Mouse (Mus musculus): ENCODE results near the gene Cant1.

Gene Cant1

DNA sequence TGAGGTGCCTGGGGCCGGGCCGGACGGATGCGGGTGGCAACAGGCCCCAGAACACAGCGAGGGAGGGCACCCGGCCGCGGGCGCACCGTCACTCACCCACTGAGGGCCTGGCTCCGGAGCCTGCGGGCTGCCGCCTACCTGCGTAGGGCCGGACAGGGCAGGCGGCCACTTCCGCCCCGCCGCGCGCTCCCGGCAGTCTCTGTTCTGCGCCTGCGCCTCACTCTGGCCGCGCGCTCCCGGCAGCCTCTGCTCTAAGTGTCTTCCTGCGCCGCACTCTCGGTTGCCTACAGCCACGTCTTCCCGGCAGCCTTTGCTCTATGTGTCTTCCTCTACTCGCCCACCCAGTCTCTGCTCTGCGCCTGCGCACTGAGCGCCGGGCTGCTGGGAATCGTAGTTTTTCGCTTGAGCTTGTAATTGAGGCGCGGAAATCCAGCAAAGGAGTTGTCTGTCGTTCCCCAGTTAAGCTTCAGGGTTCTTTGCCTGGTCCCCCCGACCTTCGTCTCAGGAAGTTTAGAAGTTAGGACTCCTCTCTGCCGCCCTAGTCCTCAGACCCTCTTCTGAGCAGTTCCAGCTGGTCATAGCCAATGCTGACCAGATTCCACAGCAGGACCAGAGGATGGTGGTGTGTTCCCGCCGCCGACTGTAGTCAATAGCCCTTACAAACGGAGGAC lies at the start of gene Cant1:
TSS of gene Cant1 (minus strand) at position 253 of the 671 bp plus-strand sequence.
- peak; percentile 87 for DNase-seq (ENCODE audit: low spot score)

DNA sequence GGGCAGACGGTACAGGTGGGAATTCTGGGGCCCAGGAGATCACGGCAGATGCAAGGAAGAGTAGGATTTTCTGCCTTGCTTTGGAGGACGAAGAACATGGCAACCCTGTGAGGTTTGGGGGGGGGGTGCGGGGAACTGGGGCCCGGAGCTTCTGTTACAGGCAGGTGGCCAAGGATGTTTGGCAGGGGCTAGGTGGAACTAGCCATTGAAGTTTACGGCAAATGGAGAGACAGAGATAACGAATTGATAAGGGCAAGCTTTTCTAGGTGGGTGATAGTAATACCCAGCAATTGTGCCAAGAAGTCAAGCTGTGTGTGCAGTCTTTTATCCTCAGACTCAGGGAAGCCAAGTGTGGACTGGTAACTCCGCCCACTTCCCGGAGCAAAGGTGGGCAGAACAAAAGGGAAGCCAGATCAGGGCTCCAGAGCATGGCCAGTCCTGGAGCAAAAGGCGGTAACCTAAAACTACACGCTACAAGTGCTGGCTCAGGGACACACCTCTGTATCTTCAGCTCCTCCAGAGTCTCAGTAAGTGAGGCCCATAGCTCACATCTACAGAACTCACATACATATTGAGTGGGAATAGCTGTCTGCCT lies 48.7 kb upstream of the Cant1 start:
- DNase-seq (ENCODE audit: low spot score) = no peak

DNA sequence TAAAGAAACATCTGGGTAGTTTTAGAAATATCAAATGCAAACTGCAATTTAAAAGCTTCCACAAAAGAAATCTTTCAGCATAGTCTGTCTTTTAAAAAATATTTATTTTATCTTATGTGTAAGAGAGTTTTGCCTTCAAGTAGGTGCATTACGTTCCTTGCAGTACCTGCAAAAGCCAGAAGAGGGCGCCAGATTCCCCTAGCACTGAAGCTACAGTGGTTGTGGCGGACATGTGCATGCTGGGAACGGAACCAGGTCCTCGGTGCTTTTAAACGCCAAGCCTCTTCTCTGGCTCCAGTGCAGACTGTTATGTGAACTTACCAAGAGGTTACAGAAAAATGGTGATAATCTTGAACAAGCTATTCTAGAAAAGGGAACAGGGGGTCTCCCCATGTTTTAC lies 41.4 kb upstream of the Cant1 start:
- no peak for DNase-seq (ENCODE audit: low spot score)

DNA sequence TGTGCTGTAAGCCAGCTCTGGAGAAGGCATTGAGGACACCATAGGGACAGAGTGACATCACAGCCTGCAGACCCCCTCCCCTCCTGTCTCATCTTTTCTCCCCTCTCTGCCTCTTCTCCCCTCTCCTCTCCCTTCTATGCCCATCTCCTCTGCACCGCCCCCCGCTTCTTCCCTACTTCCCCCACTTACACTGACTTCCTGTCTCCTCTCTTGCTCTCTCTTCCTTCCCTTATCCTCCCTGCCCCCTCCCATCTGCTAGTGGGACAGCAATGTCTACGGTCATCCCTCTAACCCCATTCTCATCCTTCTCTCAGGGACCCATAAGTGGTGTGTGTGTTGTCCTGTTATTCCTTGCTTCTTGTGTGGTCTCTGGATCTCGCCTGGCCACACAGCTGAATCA lies 40.6 kb upstream of the Cant1 start:
- no peak for DNase-seq (ENCODE audit: low spot score)

DNA sequence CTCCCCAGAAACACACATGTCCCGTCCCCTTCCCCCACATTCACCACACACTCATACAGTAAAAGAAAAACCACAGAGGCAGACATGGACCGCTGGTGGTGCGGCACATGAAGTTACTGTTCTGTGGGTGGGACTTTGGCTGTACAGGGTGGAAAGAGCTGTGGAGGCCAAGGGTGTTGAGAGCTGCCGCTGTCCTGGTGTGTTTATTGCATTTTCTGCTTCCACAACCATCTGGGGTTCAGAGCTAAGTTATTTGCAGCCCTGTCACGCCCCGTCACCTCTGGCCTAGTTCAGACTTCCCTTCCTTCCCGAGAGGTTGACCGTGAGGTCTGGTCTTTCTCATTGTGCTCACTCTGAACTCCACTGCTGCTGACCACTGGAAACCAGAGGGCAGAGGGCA lies 40.2 kb upstream of the Cant1 start:
- DNase-seq (ENCODE audit: low spot score) = no peak

DNA sequence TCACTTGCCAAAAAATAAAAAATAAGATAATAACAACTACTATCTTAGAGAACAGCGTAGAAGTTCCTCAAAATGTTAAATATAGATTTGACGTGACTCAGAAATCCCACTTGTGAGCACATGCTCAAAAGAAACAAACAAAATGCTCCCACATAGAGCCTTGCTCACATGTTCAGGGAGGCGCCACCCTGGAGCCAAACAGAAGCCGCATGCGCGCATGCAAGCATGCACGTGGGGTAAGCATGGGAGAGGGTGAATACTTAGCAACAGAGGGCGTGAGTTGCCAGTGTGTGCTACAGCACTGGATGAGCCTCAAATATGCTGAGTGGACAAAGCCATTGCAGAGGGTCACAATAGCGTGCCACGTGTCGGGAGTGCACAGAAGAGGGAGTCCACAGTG lies 38.1 kb upstream of the Cant1 start:
- DNase-seq (ENCODE audit: low spot score) = no peak

DNA sequence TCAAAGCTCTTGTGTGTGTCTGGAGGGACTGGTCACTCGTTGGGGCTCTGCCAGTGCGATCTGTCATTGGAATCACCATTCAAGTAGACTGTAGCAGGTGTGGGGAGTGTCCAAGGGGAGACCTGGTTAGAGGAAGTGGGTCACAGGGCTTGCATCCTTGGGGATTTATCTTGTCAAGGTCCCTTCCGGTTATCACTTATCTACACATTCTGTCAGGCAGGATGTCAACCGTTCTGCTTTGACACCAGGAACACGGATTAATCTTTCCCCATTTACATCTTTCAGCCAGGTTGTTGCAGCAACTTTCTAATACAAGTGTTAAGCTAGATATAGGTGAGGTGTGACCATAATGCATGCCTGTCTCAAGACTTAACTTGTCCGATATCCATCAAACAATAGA lies 36.9 kb upstream of the Cant1 start:
- no peak for DNase-seq (ENCODE audit: low spot score)

DNA sequence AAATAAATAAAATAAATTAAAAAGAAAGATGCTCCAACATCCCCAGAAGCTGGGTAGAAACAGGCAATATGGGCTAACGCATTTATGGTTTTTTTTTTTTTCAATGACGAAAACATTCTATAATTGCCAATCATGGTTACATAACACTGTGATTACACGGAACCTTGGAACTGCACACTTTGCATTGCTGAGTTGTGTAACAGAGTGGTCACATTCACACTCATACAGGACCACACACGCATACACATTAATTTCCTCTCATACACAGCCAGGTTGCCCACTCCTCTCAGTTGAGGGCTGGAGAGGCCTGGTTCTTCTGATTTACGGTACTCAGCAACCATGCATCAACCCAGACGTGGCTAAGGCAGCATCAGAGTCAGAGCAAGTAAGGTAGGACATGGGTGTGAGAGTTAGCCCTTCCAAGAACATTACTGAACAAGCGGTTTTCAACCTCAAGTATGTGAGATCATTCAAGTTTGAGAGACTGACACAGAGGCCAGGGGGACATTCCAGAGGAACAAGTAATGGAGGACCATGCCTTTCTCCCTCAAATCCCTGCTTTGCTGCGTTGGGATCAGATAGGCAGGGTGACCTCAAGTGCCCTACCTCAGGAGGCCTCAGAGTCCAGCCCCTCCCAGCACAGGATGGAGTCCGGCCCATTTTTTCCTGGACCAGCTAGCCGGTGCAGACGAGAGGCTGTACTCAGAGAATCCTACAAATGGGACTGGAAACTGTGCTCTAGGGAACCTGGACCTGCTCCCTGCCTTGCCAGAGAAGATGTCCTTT lies 35.2 kb upstream of the Cant1 start:
- no peak for DNase-seq (ENCODE audit: low spot score)

DNA sequence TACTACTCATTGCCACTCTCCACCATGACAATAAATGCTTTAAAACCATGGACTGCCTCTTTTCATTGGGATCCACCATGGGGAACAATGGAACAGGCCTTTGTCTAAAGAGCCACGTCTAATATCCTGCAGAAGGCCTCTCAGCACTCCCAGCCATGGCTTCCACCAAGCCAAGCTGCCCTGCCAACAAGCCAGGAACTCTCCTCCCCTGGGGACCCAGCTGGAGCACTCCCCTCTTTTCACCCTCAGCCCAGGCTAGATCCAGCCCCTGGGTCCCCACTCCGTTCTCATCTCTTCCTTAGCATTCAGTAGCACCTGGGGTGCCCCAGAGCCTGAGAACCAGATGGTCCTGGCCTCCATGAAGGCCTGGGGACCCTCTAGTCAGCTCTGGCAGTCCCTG lies 34.1 kb upstream of the Cant1 start:
- no peak for DNase-seq (ENCODE audit: low spot score)

DNA sequence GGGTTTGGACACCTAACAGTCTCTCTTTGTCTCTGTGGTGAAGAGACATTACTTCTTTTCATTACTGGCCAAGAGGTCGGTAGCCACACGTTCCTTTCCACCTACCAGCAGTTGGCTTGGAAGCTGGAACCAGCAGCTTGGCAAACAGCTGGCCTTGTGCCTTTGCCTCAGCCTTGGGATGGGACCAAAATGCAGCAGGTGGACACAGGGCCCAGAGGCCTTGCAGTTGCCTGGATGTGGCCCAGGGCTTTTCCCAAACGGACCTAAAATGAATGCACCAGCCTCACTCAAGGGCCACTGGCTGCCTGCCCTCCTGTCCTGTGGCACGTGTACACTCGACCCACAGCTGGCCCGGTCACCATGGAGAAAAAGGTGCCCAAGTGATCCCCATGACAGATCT lies 32.3 kb upstream of the Cant1 start:
- DNase-seq (ENCODE audit: low spot score) = no peak

DNA sequence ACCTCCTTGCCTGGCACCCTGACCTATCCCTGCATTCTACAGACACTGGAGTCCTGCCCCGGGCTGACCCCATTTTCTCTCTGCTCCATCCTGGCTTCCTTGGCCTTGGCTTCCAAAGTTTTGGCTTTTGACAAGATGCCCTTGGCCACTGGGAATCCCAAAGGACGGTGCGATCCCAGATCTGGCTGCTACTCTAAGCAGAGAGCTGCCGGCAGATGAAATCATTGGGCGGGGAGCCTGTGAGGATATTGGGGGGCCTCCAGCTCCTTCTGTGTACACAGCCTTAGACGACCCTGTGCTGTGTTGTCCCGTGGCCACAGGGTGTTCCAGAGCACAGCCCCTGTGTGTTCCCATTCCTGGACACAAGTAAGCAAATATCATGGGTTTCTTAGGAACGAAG lies 29.5 kb upstream of the Cant1 start:
- DNase-seq (ENCODE audit: low spot score) = no peak

DNA sequence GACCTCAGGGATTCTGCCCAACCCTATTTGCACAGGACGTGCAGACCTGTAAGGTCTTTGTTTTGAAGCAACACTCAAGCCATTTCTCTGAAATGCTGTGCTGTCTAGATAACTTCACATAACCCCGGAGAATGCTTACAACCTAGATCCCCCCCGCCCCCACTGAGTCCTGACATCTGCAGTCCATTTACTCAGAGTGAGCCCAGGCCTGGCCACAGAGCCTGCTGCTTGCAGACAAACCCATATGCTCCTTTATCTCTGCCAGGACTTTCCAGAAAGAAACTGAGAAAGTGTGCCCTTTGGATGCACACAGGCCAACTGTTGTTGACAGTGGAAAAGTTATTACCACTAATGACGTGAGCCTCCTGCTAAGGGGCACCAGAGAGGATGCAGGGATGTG lies 28.5 kb upstream of the Cant1 start:
- DNase-seq (ENCODE audit: low spot score) = no peak

DNA sequence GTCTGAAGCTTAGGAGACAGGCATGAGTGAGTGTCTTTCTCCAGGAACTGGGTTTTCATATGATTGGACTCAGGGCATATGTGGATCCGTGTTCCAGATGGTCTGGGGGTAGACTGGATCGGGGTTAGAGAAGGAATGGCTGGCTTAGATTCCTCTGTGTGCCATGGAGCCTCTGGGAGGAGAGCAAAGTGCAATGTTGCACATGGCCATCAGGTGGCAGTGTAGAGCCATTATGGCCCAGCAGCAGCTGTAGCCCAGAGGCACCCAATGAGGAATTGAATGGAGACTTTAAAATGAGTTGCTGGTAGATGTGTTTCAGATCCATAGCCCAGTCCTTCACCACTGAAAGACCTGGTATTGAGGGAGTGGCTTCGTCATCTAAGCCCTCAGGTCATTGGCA lies 27.0 kb upstream of the Cant1 start:
- no peak for DNase-seq (ENCODE audit: low spot score)

DNA sequence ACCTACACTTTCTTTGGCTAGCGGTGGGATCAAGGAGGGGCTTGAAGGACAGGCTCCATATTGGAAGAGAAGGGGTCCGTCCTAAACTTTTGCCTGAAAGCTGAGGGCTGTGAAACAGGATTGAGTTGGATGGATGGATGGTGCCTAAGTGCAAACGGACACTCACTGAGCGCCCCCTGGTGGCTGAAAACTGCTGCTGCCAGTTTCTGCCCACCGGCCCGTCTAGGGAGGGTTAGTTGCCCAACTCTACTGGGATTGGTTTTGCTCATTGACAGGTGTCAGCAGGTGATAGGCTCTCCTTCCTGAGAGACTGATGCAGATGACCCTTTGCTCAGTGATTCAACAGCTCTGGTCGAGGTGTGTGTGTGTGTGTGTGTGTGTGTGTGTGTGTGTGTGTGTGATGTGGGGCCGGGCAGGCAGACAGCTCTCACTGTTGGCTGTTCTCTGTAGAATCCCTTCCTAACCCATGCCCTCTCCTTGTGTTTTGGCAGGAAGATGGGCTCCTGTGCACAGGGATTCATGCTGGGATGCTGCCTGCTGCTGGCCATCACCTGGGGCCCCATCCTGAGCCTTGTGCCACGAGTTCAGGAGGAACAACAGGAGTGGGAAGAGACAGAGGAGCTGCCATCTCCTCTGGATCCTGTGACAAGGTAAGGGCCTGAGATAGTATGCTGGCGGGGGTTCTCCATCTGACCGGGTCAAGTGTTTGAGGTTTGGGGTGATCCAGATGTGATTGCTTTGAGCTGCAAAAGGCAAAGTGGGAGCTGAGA lies 24.5 kb upstream of the Cant1 start:
- peak; percentile 69 for DNase-seq (ENCODE audit: low spot score)

DNA sequence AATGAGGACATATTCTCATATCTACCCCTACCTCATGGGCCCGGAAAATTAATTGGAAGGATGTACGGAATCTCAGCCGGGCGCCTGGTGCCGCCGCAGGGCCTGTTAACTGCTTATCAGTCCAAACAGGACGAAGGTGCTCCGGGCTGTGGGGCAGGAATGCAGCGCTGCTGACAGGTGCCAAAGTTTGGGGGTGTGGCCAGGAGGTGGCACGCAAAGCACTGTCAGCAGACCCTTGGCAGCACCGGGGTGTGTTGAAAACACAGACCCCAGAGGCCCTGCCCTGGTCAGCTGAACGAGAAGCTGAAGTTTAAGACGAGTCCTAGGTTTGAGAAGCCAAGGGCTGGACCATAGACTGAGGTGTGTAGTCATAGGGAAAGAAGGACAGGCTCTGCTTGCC lies 23.8 kb upstream of the Cant1 start:
- DNase-seq (ENCODE audit: low spot score) = no peak

DNA sequence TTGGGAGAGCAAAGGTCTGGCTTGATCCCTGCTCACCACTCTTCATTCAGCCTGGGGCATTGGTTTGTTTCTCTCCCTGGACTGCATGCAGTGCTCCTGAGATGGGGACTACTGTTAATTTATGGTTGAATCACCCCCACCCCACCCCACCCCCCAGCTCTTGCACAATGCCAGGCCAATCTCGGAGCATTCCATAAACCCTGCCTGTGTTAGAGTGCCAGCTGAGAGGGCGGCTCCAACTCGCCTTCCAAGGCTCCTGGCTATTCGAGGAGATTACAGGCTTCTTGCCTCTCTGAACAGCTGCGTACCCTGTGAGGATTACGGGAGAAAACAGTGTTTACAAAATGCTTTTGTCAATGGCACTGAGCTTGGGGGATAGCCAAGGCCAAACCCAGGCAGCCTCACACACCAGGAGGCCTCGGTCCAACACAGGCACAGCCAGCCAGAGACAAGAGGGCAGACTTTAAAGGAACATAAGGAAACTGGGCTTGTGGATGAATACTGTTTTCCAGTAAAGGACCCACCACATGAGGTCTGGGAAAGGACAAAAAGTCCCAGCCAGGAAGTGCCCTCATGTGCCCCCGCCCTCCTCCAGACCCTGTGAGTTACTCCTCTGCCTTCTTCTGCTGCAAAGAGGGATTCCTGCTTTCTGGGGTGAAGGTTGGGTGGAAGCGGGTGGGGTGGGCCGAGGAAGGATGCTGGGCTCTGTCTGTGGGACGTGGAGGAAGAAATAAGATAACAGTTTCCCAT lies 20.0 kb upstream of the Cant1 start:
- DNase-seq (ENCODE audit: low spot score) = no peak

DNA sequence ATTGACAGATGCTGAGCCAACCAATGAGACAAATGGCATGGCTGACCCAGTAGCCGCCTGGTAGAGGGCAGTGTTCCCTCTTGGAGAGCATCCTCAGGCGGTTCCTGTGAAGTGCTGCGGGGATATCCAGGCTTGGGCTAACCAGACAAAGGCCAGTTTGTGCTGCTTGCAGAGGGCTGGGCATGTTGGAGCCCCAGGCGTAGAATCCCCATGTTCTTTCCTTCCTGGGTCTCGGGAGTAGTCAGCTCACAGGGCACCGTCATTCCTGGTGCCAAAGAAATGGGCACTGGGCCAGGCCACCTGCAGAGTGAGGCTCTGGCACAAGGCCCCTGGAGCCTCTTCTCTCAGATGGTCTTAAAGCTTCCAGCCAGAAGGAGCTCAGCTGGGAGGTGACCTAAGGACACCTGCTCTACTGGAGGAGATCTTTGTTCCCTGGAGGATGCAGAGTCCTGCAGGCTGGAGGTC lies 17.6 kb upstream of the Cant1 start:
- no peak for DNase-seq (ENCODE audit: low spot score)

DNA sequence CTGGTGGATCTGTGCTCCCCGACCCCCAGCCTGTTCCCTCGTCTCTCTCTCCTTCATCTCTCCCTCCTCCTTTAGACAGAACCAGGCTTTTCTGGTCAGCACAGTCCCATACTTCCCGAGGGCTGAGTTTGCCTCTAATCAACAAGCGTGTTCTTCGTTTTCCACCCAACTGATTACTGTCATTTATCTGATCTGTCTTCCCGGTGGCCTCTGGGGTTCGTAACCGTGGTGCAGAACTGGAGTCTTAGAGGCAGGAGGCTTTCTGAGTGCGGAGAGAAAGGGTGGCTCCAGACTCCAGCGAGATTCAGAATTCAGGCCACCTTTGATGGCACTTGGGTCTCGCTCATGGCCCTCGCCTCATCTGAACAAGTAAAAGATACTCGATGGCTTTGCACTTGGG lies 15.2 kb upstream of the Cant1 start:
- no peak for DNase-seq (ENCODE audit: low spot score)

DNA sequence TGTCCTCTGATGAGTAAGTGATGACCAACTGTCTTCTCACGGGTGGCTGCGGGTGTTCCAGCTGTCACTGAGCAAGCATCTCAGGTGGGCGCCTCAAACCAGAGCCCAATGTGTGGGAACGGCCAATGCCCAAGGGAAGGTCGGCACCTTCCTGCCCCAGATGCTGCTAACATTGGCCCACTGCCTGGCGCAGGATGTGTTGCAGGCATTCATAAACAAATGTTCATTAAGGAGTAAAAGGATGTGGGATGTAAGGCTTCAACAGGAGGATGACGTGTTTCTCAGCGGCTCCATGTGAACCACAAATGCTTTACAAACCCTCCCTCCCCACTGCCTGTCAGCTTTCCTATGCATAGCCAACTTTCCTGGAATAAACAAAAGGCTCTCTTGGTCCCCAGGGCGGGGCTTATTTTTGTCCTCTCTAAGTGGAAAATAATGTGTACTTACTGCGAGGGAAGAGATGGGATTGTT lies 14.5 kb upstream of the Cant1 start:
- DNase-seq (ENCODE audit: low spot score) = no peak

DNA sequence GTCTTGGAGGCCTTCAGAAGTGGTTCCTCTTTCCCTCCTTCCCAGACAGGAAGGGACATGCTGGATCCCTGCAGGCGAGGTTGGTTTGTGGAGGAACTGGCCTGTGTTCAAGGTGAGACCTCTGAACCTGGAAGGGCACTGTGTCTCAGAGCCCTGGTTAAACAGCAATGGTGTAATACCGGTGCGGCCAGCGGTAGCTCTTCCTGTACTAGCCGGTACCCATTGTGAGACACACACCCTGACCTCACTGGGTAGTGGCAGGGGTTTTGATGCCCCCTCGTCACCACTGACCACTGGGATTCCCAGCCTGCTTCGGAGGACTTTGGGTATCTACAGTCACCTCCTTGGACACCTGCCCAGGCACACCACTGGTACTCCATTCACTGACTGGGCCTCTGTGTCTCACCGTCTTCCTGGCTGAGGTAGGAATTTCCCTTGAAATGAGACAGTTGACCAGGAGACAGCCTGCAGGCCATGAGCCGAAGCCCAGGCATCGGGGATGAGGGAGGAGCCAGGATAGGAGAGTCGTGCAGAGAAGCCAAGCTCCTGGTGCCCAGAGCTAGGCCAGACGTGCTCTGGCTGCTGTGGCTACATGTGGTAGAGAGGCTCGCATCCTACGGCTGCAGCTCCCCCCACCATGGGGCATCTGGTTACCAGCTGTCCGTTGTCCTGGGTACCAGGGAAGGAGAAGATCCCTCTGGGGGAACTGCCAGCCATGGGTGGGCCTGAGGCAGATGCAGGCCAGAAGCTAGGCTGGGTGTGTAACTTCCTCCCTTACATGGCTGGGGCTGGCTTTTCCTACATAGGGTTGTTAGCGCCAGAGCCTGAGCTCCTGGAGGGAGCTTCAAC lies 12.4 kb upstream of the Cant1 start:
- no peak for DNase-seq (ENCODE audit: low spot score)

Data from ovary, postnatal 10 days (tissue).